Mouse (Mus musculus): Measurements from ENCODE around the gene Serhl.

Gene Serhl

DNA sequence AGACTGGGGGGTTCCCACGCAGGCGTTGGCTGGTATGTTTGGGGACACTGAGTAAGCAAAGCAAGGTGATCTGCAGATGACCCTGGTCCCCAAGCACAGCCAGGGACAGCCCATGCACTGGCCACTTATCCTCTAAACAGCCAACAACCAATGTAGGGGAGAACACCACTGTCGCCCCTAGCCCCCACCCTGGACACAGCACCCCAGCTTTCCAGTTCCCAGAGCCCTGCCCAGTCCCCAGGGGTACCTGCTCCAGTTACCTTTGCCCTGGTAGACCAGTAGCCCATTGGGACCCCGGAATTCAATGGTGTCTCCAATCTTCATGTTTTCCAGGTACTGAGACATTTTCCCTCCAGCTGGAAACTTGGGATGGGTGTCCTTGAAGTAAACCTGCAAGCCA, 71.3 kb downstream of the Serhl start:
- no peak for DNase-seq (ENCODE audit: extremely low spot score, low read depth, low spot score)

- DNase-seq (ENCODE audit: extremely low spot score, low read depth, low spot score): no peak
These were observed 71.9 kb downstream of the Serhl start for GRCm38 (mm10) chr15:83161062-83161748.

GRCm38 (mm10) chr15:83162001-83162400, 72.7 kb downstream of the Serhl start:
- no peak for DNase-seq (ENCODE audit: extremely low spot score, low read depth, low spot score)

GRCm38 (mm10) chr15:83162818-83163485, 73.6 kb downstream of the Serhl start:
- DNase-seq (ENCODE audit: extremely low spot score, low read depth, low spot score): no peak

GRCm38 (mm10) chr15:83164971-83165471, 75.7 kb downstream of the Serhl start:
- DNase-seq (ENCODE audit: extremely low spot score, low read depth, low spot score): no peak

DNA sequence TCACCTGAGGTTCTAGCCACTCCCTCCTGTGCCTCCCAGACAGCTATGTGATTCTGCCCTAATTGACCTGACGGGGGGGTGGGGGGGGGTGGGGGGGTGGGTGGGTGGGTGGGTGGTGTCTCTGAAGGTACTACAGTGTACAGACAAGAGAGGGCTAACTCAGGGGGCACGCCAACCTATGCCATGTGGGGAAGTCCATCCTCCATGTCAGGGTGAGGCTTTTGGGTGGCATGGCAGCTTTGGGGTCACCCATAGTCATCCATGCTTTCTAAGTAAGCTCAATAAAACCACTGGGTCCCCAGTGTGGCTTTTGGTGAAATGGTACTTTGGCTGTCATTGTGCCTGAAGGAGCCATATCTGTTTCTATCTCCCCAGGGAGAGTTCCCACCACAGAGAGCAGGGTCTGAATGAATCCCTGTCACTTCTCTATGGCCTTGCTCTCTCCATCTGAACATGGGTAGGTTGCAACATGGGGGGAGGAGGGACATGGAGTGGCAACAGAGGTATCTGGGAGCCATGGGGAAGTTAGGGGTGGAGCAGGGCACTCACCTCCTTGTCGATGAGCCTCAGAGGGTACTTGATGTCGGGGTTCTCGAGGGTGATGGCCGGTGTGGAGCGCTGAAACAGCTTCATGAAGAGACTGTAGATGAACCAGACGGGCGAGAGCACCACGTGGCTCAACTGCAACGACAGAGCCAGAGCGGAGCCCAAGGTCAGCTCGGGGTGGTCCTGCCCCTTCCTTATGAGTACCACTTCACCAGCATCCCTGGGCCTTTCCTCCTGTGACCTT, 76.4 kb downstream of the Serhl start:
- no peak for DNase-seq (ENCODE audit: extremely low spot score, low read depth, low spot score)
